Mouse (Mus musculus): ENCODE results near the gene Lrrc2.

DNA sequence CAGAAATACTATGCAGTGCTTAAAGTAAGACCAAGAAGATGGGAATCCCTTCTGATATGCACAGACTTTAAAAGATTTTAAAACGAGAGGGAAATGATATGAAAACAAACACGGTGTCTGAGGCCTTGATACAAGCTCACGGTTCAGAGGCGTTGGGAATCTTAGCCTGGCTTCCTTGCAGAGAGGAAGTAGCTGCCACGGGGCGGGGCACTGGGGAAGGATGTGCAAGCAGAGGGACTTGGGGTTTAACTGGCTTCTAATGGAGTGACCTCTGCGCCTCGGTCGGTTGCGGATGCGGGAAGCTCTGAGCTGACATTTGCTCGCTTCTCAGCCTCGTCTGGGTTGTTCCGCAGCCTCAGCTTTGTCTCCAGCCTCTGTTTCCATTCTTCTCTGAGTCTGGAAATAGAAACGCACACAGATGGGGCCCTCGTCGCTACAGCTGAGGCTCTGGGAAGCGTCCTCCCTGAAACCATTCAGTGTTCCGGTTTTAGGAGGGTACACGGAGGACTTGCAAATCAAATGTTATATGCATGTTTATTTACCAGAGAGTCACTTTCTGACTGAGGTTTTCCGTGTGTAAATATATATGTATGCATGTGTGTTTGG is 36.6 kb upstream of the Lrrc2 start:
- TF ChIP-seq MYC (IDR thresholded peaks at IDR 0.05; ENCODE audit: low read depth, low read length), result no peak
- TF ChIP-seq HCFC1 (IDR thresholded peaks at IDR 0.05; ENCODE audit: low read depth, low read length), result no peak
- TF ChIP-seq SMC3 (IDR thresholded peaks at IDR 0.05; ENCODE audit: low read depth, low read length), result no peak
- TF ChIP-seq POLR2A (IDR thresholded peaks at IDR 0.05; ENCODE audit: low read depth, low read length), result no peak
- TF ChIP-seq CTCF (conservative IDR thresholded peaks at IDR 0.05 in 1 of 2, IDR thresholded peaks at IDR 0.05 in 1 of 2; ENCODE audit: low read depth in 2 of 2, low read length in 2 of 2), result no peak
- no peak for TF ChIP-seq EP300 (IDR thresholded peaks at IDR 0.05; ENCODE audit: low read length)
- no peak for TF ChIP-seq USF2 (conservative IDR thresholded peaks at IDR 0.05; ENCODE audit: low read depth, low read length)
- no peak for TF ChIP-seq ZKSCAN1 (IDR thresholded peaks at IDR 0.05; ENCODE audit: borderline replicate concordance, low read depth, low read length)
- TF ChIP-seq JUND (conservative IDR thresholded peaks at IDR 0.05; ENCODE audit: low read depth, low read length), result no peak
- no peak for TF ChIP-seq POLR2AphosphoS2 (IDR thresholded peaks at IDR 0.05; ENCODE audit: low read depth, low read length)
- TF ChIP-seq MXI1 (IDR thresholded peaks at IDR 0.05; ENCODE audit: low read depth, low read length), result no peak
